Mouse (Mus musculus) hindbrain, embryonic 14.5 days (tissue): ENCODE measurements at regions not wholly inside any gene's neighbourhood (a gene's known extent, or its start where the extent isn't known, plus 50 kb on each side); places are given as distances from the start of the nearest gene placed in this dataset.

Source experiments
- ATAC-seq: fragments of 200-750 bp; cut with Nextera tagmentation; 2 replicates; pipeline ENCODE4 v1.8.0; 2017; ENCODE audit warnings: moderate number of reproducible peaks, mild to moderate bottlenecking, moderate TSS enrichment, moderate library complexity; ENCODE audit not compliant: low FRiP score
- DNase-seq: peaks from one replicate; pipeline ENCODE4 v3.0.0-alpha.2; 2015; ENCODE audit warnings: low spot score
- H3K27ac ChIP-seq: fragments of 300-500 bp; sonication (generic); 2 replicates; pipeline ENCODE4 v1.5.1; 2014; ENCODE audit warnings: mild to moderate bottlenecking, moderate library complexity
- H3K27me3 ChIP-seq: fragments of 300-500 bp; sonication (generic); 2 replicates; pipeline ENCODE4 v1.6.1; 2014; ENCODE audit warnings: mild to moderate bottlenecking, low read length, mixed read lengths; ENCODE audit not compliant: control insufficient read depth, insufficient read depth
- H3K36me3 ChIP-seq: fragments of 300-500 bp; sonication (generic); replicated peaks from 2 replicates; pipeline ENCODE4 v1.6.1; 2014; ENCODE audit not compliant: control insufficient read depth, insufficient read depth
- H3K4me1 ChIP-seq: fragments of 300-500 bp; sonication (generic); replicated peaks from 2 replicates; pipeline ENCODE4 v1.6.1; 2014; ENCODE audit warnings: antibody characterized with exemption, low read length, mixed read lengths; ENCODE audit not compliant: control insufficient read depth, insufficient read depth
- H3K4me2 ChIP-seq: fragments of 300-500 bp; sonication (generic); replicated peaks from 2 replicates; pipeline ENCODE4 v1.6.1; 2014; ENCODE audit warnings: mild to moderate bottlenecking, moderate library complexity
- H3K4me3 ChIP-seq: fragments of 300-500 bp; sonication (generic); replicated peaks from 2 replicates; pipeline ENCODE4 v1.5.1; 2014; ENCODE audit warnings: mild to moderate bottlenecking, low read length
- H3K9ac ChIP-seq: fragments of 300-500 bp; sonication (generic); 2 replicates; pipeline ENCODE4 v1.6.1; 2014
- H3K9me3 ChIP-seq: fragments of 300-500 bp; sonication (generic); 2 replicates; pipeline ENCODE4 v1.6.1; 2016; ENCODE audit warnings: low read length; ENCODE audit not compliant: control insufficient read depth
- WGBS: fragments of 180-500 bp; shearing (Covaris S2); extraction: QIAGEN DNeasy Blood & Tissue Kit; methylation state at CpG from one replicate; pipeline ENCODE4 v1.1.7; 2014; 5-methylcytosine and 5-hydroxymethylcytosine counted together

DNA sequence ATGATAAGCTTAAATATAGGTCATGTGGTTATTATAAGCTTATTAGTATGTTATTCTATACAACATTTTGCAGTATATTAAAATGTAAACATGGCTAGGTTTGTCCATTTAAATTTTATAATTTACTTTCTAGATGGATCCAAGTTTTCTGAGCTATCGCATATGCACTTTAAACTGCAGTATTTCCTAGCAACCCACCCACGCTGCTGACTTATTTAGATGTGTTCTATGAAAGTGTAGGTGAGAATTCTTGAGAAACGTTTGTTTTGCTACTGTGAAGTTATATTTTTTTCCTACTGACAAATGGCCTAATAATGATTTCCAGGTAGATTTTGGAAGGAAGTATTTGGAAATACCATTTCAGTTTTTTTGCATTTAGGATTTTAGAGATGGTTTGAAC lies 308.0 kb downstream of the Gbe1 start:
- H3K9me3 ChIP-seq = no peaks in the 10 kb centered on the region
- no peak overlapping the region for H3K4me2 ChIP-seq
- H3K9ac ChIP-seq = no peak overlapping the region
- H3K27me3 ChIP-seq = no peaks in the 10 kb centered on the region
- H3K4me3 ChIP-seq = no peak overlapping the region
- no peak overlapping the region for H3K27ac ChIP-seq
- 89% methylated on average over 3 of the region's 3 CpGs for WGBS
- no peaks in the 10 kb centered on the region for H3K4me1 ChIP-seq
- ATAC-seq (no peak), DNase-seq (no peak)
- H3K36me3 ChIP-seq = no peaks in the 10 kb centered on the region

GRCm38 (mm10) chr16:70643630-70644264 lies 330.0 kb downstream of the Gbe1 start:
- H3K27ac ChIP-seq = peak overlapping the region; percentile 51; the same call in 1 of the 2 replicates
- 76% methylated on average over 9 of the region's 9 CpGs for whole genome bisulfite sequencing

GRCm38 (mm10) chr16:70644695-70645279 lies 331.0 kb downstream of the Gbe1 start:
- Histone ChIP-seq H3K9ac (no peak overlapping the region), H3K4me2 (peak overlapping the region; percentile 21; the same call in 1 of the 2 replicates), H3K27ac (0 out of 2 replicates have a peak overlapping the region, but pooled peaks have one; percentile 20), H3K27me3 (no peaks in the 10 kb centered on the region), H3K9me3 (no peaks in the 10 kb centered on the region), H3K4me1 (no peaks in the 10 kb centered on the region), H3K4me3 (no peak overlapping the region), H3K36me3 (no peaks in the 10 kb centered on the region)
- 54% methylated on average over 8 of the region's 8 CpGs for WGBS
- DNase-seq = no peak
- no peak for ATAC-seq

More at GRCm38 (mm10) chr16:70643630-70644264, 330.0 kb downstream of the Gbe1 start:
- Histone ChIP-seq H3K4me2 (no peak overlapping the region), H3K9ac (no peak overlapping the region), H3K27me3 (no peaks in the 10 kb centered on the region), H3K4me3 (no peak overlapping the region), H3K36me3 (no peaks in the 10 kb centered on the region), H3K4me1 (no peaks in the 10 kb centered on the region), H3K9me3 (no peaks in the 10 kb centered on the region)
- ATAC-seq = no peak
- DNase-seq = no peak

- DNase-seq (peak; percentile 81), ATAC-seq (no peak)
- H3K4me1 ChIP-seq = no peaks in the 10 kb centered on the region
- no peak overlapping the region for H3K27ac ChIP-seq
- no peaks in the 10 kb centered on the region for H3K27me3 ChIP-seq
- no peaks in the 10 kb centered on the region for H3K36me3 ChIP-seq
- H3K9ac ChIP-seq = no peak overlapping the region
- H3K4me3 ChIP-seq = no peak overlapping the region
- no peak overlapping the region for H3K4me2 ChIP-seq
- 49% methylated on average over 6 of the region's 6 CpGs for WGBS
- H3K9me3 ChIP-seq = no peaks in the 10 kb centered on the region
These were observed 340.8 kb downstream of the Gbe1 start for GRCm38 (mm10) chr16:70654429-70655081.

- no peaks in the 10 kb centered on the region for H3K4me1 ChIP-seq
- no peaks in the 10 kb centered on the region for H3K36me3 ChIP-seq
- no peaks in the 10 kb centered on the region for H3K9me3 ChIP-seq
- H3K4me3 ChIP-seq = no peak overlapping the region
- WGBS = 78% methylated on average over 6 of the region's 6 CpGs
- no peak overlapping the region for H3K9ac ChIP-seq
- ATAC-seq (no peak), DNase-seq (no peak)
- H3K4me2 ChIP-seq = no peak overlapping the region
- no peak overlapping the region for H3K27ac ChIP-seq
- no peaks in the 10 kb centered on the region for H3K27me3 ChIP-seq
These were observed 376.1 kb downstream of the Gbe1 start for GRCm38 (mm10) chr16:70689826-70690225.

- H3K4me1 ChIP-seq = no peaks in the 10 kb centered on the region
- no peak overlapping the region for H3K27ac ChIP-seq
- peak; percentile 46 for DNase-seq
- no peak overlapping the region for H3K9ac ChIP-seq
- 17% methylated on average over 5 of the region's 5 CpGs for WGBS
- H3K9me3 ChIP-seq = no peaks in the 10 kb centered on the region
- no peak overlapping the region for H3K4me3 ChIP-seq
- H3K36me3 ChIP-seq = no peaks in the 10 kb centered on the region
- no peak overlapping the region for H3K4me2 ChIP-seq
- ATAC-seq = peak; percentile 84; the same call in 1 of the 2 replicates
- peaks cover 9% of the 10 kb centered on the region; the same call in 1 of the 2 replicates for H3K27me3 ChIP-seq
These were observed 411.1 kb downstream of the Gbe1 start for GRCm38 (mm10) chr16:70724722-70725284.

DNA sequence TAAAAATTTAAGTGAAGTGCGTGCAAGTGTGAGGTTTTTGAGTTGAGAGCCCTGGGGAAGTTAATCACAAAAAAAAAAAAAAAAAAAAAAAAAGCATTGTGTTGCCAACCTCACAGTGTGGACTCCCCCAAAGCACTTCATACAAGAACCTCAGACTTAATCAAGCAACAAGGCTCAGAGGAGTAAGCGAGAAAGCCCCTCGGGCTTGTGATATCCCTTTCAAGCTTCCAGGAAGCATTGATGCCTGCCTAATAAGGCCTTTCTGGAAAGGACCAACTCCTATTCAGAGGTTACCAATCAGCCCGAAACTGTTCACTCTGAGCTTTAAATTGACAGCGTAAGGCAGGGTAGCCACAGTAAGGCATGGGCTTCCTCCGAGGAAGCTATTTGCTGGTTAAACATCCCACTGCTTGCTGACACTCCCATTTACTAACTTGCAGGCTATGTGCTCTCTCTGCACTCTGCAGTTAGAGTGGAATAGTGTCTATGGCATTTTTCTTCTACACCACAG lies 411.6 kb downstream of the Gbe1 start:
- H3K27ac ChIP-seq = no peak overlapping the region
- ATAC-seq = peak; percentile 81; the same call in 1 of the 2 replicates
- 12% methylated on average over 6 of the region's 6 CpGs for WGBS

GRCm38 (mm10) chr16:70733016-70733415 lies 419.3 kb downstream of the Gbe1 start:
- H3K4me3 ChIP-seq = no peak overlapping the region
- H3K4me1 ChIP-seq = no peaks in the 10 kb centered on the region
- H3K27ac ChIP-seq = no peak overlapping the region
- no peaks in the 10 kb centered on the region for H3K36me3 ChIP-seq
- 84% methylated on average over 7 of the region's 7 CpGs for WGBS
- H3K4me2 ChIP-seq = no peak overlapping the region
- no peaks in the 10 kb centered on the region for H3K9me3 ChIP-seq
- peaks cover 9% of the 10 kb centered on the region; the same call in 1 of the 2 replicates for H3K27me3 ChIP-seq
- no peak overlapping the region for H3K9ac ChIP-seq
- DNase-seq (no peak), ATAC-seq (no peak)

More for the DNA sequence above, 411.6 kb downstream of the Gbe1 start:
- Histone ChIP-seq H3K9me3 (no peaks in the 10 kb centered on the region), H3K4me3 (no peak overlapping the region), H3K36me3 (no peaks in the 10 kb centered on the region), H3K9ac (no peak overlapping the region), H3K4me2 (no peak overlapping the region; the same call in 1 of the 2 replicates), H3K27me3 (peaks cover 9% of the 10 kb centered on the region; the same call in 1 of the 2 replicates), H3K4me1 (no peaks in the 10 kb centered on the region)
- DNase-seq = no peak

DNA sequence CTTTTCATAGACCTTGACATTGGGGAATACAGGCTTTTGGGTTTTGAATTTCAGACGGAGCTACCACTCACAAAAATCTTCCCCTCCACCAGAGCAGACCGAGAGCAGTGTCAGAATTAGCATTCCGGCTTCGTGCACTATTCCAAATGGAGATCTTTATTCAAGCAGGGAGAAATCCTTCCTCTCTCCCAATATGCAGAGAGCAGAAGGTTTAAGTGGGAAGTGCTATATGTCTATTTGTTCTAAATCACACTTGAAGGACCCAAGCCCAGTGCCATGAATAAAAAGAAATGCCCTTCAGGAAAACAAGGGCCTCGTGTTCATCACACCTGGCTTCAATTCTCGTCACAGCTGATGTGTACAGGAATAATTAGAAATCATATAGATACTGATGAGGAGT lies 426.3 kb downstream of the Gbe1 start:
- Histone ChIP-seq H3K9ac (no peak overlapping the region), H3K27ac (no peak overlapping the region), H3K4me2 (no peak overlapping the region), H3K4me3 (no peak overlapping the region), H3K36me3 (no peaks in the 10 kb centered on the region), H3K27me3 (no peaks in the 10 kb centered on the region), H3K4me1 (no peaks in the 10 kb centered on the region), H3K9me3 (no peaks in the 10 kb centered on the region)
- ATAC-seq (no peak), DNase-seq (no peak)
- WGBS = 76% methylated on average over 6 of the region's 6 CpGs
